21 mouse cellular contexts compared by ENCODE assay signal in genomic region chr1:77275297-77275696, GRCm38 (mm10).
DNase-seq lines count a peak whose midpoint lies in the region; ATAC-seq and TF ChIP-seq lines count a peak whose summit lies in the region.
"Had no signal": no experiment of that assay in that cellular context is flagged by ENCODE, and none has a peak within 500 bp of the region (broad histone marks: within the 10 kb centered on the region; RNA-seq: fewer than 3 reads in every experiment).

No protein-coding gene starts in this region.

- no peaks in the 10 kb centered on the region for H3K9me3 ChIP-seq in forebrain, embryonic 11.5 days (ENCODE audit: control insufficient read depth, low read length)
- no peaks in the 10 kb centered on the region for H3K9me3 ChIP-seq in forebrain, postnatal 0 days (ENCODE audit: low read length)
- H3K9me3 ChIP-seq: embryonic facial prominence, embryonic 10.5 days; heart, embryonic 10.5 days; hindbrain, embryonic 13.5 days; intestine, embryonic 15.5 days had no signal

- no peak overlapping the region for H3K27ac ChIP-seq in forebrain, embryonic 11.5 days (ENCODE audit: low read depth, low read length)
- no peak overlapping the region for H3K27ac ChIP-seq in forebrain, postnatal 0 days (ENCODE audit: low read depth, low read length)
- H3K27ac ChIP-seq in gastrocnemius, adult 2 months, result no peak overlapping the region
- H3K27ac ChIP-seq: embryonic facial prominence, embryonic 10.5 days; heart, embryonic 10.5 days; hindbrain, embryonic 13.5 days; intestine, embryonic 15.5 days had no signal

- intact Hi-C loops in gastrocnemius, adult 2 months (cut with DNase I), result no loop called here
- intact Hi-C loops in gastrocnemius, postnatal 36 days (cut with DNase I), result no loop called here

- H3K27me3 ChIP-seq in forebrain, embryonic 11.5 days (ENCODE audit: control insufficient read depth, insufficient read depth, low read length), result no peaks in the 10 kb centered on the region
- H3K27me3 ChIP-seq in forebrain, postnatal 0 days (ENCODE audit: insufficient read depth, low read length), result no peaks in the 10 kb centered on the region
- H3K27me3 ChIP-seq: CH12.LX; hindbrain, embryonic 13.5 days; intestine, embryonic 15.5 days had no signal

- 56% methylated on average over 9 of the region's 9 CpGs for WGBS in forebrain, embryonic 11.5 days
- WGBS in forebrain, postnatal 0 days, result 31% methylated on average over 9 of the region's 9 CpGs

- no peak for ATAC-seq in forebrain, embryonic 11.5 days (replicated peaks; ENCODE audit: low FRiP score)
- no peak for ATAC-seq in forebrain, postnatal 0 days
- ATAC-seq: intestine, embryonic 15.5 days had no signal

- H3K4me3 ChIP-seq in forebrain, embryonic 11.5 days (ENCODE audit: low read depth, low read length), result no peak overlapping the region
- no peak overlapping the region for H3K4me3 ChIP-seq in forebrain, postnatal 0 days (ENCODE audit: low read depth, low read length)
- no peak overlapping the region for H3K4me3 ChIP-seq in gastrocnemius, adult 2 months
- H3K4me3 ChIP-seq: embryonic facial prominence, embryonic 10.5 days; heart, embryonic 10.5 days; hindbrain, embryonic 13.5 days; intestine, embryonic 15.5 days had no signal

- TF ChIP-seq CTCF in forebrain, postnatal 0 days (IDR thresholded peaks at IDR 0.05; ENCODE audit: low read depth), result no peak
- TF ChIP-seq CTCF in gastrocnemius, adult 2 months (IDR thresholded peaks at IDR 0.05), result no peak

- no peak overlapping the region for H3K4me2 ChIP-seq in forebrain, embryonic 11.5 days (ENCODE audit: low read depth, low read length, severe bottlenecking)
- no peak overlapping the region for H3K4me2 ChIP-seq in forebrain, postnatal 0 days (ENCODE audit: low read depth)
- H3K4me2 ChIP-seq: hindbrain, embryonic 13.5 days; intestine, embryonic 15.5 days had no signal

- peak; percentile 55 for DNase-seq in forebrain, embryonic 11.5 days (ENCODE audit: low spot score)
- no peak for DNase-seq in forebrain, postnatal 0 days
- peak; percentile 24 for DNase-seq in gastrocnemius, adult 2 months
- no peak for DNase-seq in gastrocnemius, postnatal 36 days
- peak; percentile 4 to 9 for DNase-seq in layer of hippocampus, adult 18-20 months (ENCODE audit: low spot score in 2 of 2)
- no peak for DNase-seq in layer of hippocampus, adult 9-11 months
- peak; percentile 16 for DNase-seq in Muller cell, postnatal 12 days (ENCODE audit: inconsistent ontology term)
- DNase-seq in frontal cortex, postnatal 14 days (ENCODE audit: low spot score in 2 of 2), result no peak
- DNase-seq: adrenal gland, adult 2 months; adrenal gland, postnatal 25 days; cerebellum, adult 2 months; cerebellum, postnatal 36 days; heart, adult 18-20 months; heart, postnatal 10 days; heart, postnatal 4 days; kidney, adult 18-20 months had no signal

- H3K9ac ChIP-seq in forebrain, embryonic 11.5 days (ENCODE audit: low read length), result no peak overlapping the region
- H3K9ac ChIP-seq in forebrain, postnatal 0 days, result no peak overlapping the region
- H3K9ac ChIP-seq: hindbrain, embryonic 13.5 days; intestine, embryonic 15.5 days had no signal

- H3K36me3 ChIP-seq in forebrain, embryonic 11.5 days (ENCODE audit: control insufficient read depth, insufficient read depth, low read length), result no peaks in the 10 kb centered on the region
- no peaks in the 10 kb centered on the region for H3K36me3 ChIP-seq in forebrain, postnatal 0 days (ENCODE audit: insufficient read depth)
- H3K36me3 ChIP-seq: embryonic facial prominence, embryonic 10.5 days; heart, embryonic 10.5 days; hindbrain, embryonic 13.5 days; intestine, embryonic 15.5 days had no signal

- peaks cover 3% of the 10 kb centered on the region; the same call in 1 of the 2 replicates for H3K4me1 ChIP-seq in forebrain, embryonic 11.5 days (replicated peaks; ENCODE audit: control insufficient read depth, insufficient read depth, low read length)
- H3K4me1 ChIP-seq in forebrain, postnatal 0 days (ENCODE audit: insufficient read depth), result no peaks in the 10 kb centered on the region
- H3K4me1 ChIP-seq: heart, embryonic 10.5 days had no signal

Comparison
In these comparisons a context has a peak if more than half of its experiments do, and no peak if none do; other contexts are left out.
1. DNase-seq: peak in forebrain, embryonic 11.5 days (single experiment), gastrocnemius, adult 2 months (single experiment), layer of hippocampus, adult 18-20 months (2 of 2) and Muller cell, postnatal 12 days (single experiment); none in forebrain, postnatal 0 days (single experiment), gastrocnemius, postnatal 36 days (0 of 2), layer of hippocampus, adult 9-11 months (single experiment) and frontal cortex, postnatal 14 days (0 of 2).